Mouse (Mus musculus): ENCODE measurements around the gene 1700025G04Rik.

DNA sequence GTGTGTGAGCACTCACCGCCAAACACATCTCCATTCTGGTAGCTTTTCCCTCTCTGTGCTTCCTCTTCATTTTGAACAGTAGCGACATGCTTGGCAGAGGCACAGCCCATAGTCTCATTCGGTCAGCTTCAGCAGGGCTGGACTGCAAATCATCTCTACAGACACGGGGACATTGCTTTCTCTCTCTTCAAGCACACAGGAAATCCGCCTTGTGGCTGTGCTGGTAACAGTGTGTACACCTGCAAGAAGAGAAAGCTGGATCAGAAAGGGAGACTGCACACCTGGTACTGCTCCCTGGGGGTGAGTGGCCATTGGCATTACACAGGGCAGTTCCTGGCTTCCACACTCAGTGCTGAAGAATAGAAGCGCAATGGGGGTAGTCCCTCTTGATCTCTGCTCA lies 83.4 kb downstream of the 1700025G04Rik start:
- TF ChIP-seq CTCF (IDR thresholded peaks at IDR 0.05; ENCODE audit: extremely low read depth, insufficient read depth, low read length), result no peak
- TF ChIP-seq POLR2A (IDR thresholded peaks at IDR 0.05; ENCODE audit: extremely low read depth, insufficient read depth, low read length), result no peak

All from cortical plate, adult 2 months (tissue).